Mouse (Mus musculus) hindbrain, embryonic 14.5 days (tissue): ENCODE data around the gene Dicer1. TPM values are rescaled to one million over a fixed set of nuclear protein-coding genes. Genes with fewer than 3 reads are reported as not detected.
"Not testable (repeated sequence)": the region's sequence is repeated elsewhere in the genome, so short reads cannot be mapped to it uniquely, and the experiment has no call there.

Source experiments
- ATAC-seq: fragments of 200-750 bp; cut with Nextera tagmentation; 2 replicates; pipeline ENCODE4 v1.8.0; 2017; ENCODE audit warnings: moderate number of reproducible peaks, mild to moderate bottlenecking, moderate TSS enrichment, moderate library complexity; ENCODE audit not compliant: low FRiP score
- DNase-seq: peaks from one replicate; pipeline ENCODE4 v3.0.0-alpha.2; 2015; ENCODE audit warnings: low spot score
- H3K27ac ChIP-seq: fragments of 300-500 bp; sonication (generic); 2 replicates; pipeline ENCODE4 v1.5.1; 2014; ENCODE audit warnings: mild to moderate bottlenecking, moderate library complexity
- H3K27me3 ChIP-seq: fragments of 300-500 bp; sonication (generic); 2 replicates; pipeline ENCODE4 v1.6.1; 2014; ENCODE audit warnings: mild to moderate bottlenecking, low read length, mixed read lengths; ENCODE audit not compliant: control insufficient read depth, insufficient read depth
- H3K36me3 ChIP-seq: fragments of 300-500 bp; sonication (generic); replicated peaks from 2 replicates; pipeline ENCODE4 v1.6.1; 2014; ENCODE audit not compliant: control insufficient read depth, insufficient read depth
- H3K4me1 ChIP-seq: fragments of 300-500 bp; sonication (generic); replicated peaks from 2 replicates; pipeline ENCODE4 v1.6.1; 2014; ENCODE audit warnings: antibody characterized with exemption, low read length, mixed read lengths; ENCODE audit not compliant: control insufficient read depth, insufficient read depth
- H3K4me2 ChIP-seq: fragments of 300-500 bp; sonication (generic); replicated peaks from 2 replicates; pipeline ENCODE4 v1.6.1; 2014; ENCODE audit warnings: mild to moderate bottlenecking, moderate library complexity
- H3K4me3 ChIP-seq: fragments of 300-500 bp; sonication (generic); replicated peaks from 2 replicates; pipeline ENCODE4 v1.5.1; 2014; ENCODE audit warnings: mild to moderate bottlenecking, low read length
- H3K9ac ChIP-seq: fragments of 300-500 bp; sonication (generic); 2 replicates; pipeline ENCODE4 v1.6.1; 2014
- H3K9me3 ChIP-seq: fragments of 300-500 bp; sonication (generic); 2 replicates; pipeline ENCODE4 v1.6.1; 2016; ENCODE audit warnings: low read length; ENCODE audit not compliant: control insufficient read depth
- WGBS: fragments of 180-500 bp; shearing (Covaris S2); extraction: QIAGEN DNeasy Blood & Tissue Kit; methylation state at CpG from one replicate; pipeline ENCODE4 v1.1.7; 2014; 5-methylcytosine and 5-hydroxymethylcytosine counted together
- polyA plus RNA-seq: library from polyadenylated mRNA; unstranded; fragments of >200 nt; fragmentation: Nextera tagmentation; extraction: Ambion mirVana; gene quantifications from 2 replicates; pipeline ENCODE4 v1.2.1, GENCODE M21; 2014

Dicer1 gene
- polyA plus RNA-seq, 1 experiment from 2014 or later: 36.7 TPM

DNA sequence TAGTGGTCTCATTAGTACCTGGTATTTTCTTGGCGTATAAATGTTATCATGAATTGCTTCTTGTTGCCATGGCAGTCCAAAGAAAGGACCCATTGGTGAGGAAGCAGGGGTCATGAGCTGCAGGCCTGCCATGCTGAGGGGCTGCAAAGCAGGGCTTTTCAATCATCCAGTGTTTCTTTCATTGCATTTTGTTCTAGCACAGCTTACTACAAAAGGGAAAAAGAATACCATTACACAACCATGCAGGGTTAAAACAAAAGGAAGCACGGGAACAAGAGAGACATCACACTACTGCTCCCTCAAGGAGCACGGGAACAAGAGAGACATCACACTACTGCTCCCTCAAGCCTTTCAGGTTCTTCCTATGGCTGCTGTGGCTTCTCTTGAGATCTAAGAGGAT is 20.0 kb downstream of the Dicer1 start:
- H3K27ac ChIP-seq: no peak overlapping the region
- H3K9me3 ChIP-seq: no peaks in the 10 kb centered on the region
- H3K36me3 ChIP-seq: peaks cover 50% of the 10 kb centered on the region
- no peak overlapping the region for H3K9ac ChIP-seq
- no peak overlapping the region for H3K4me2 ChIP-seq
- no peaks in the 10 kb centered on the region for H3K27me3 ChIP-seq
- 10% methylated on average over 3 of the region's 3 CpGs for WGBS
- H3K4me3 ChIP-seq: no peak overlapping the region
- peaks cover 12% of the 10 kb centered on the region; the same call in 1 of the 2 replicates for H3K4me1 ChIP-seq
- ATAC-seq (no peak), DNase-seq (no peak)

DNA sequence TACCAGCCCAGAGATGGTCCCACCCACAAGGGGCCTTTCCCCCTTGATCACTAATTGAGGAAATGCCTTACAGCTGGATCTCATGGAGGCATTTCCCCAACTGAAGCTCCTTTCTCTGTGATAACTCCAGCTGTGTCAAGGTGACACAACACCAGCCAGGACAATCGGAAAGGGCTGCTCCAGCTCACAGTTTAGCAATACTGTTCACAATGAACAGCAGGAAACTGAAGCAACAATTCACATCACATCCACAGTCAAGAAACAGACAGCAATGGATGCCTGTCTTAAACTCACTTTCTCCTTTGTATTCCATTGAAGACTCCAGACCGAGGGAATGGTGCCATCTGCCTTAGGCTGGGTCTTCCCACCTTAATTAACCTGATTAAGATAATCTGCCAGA is 25.3 kb downstream of the Dicer1 start:
- WGBS: 86% methylated on average over 2 of the region's 2 CpGs
- DNase-seq, ATAC-seq: not testable (repeated sequence)

GRCm38 (mm10) chr12:104722056-104722455 is 29.7 kb downstream of the Dicer1 start:
- no peak overlapping the region for H3K4me3 ChIP-seq
- H3K27me3 ChIP-seq: no peaks in the 10 kb centered on the region
- no peaks in the 10 kb centered on the region for H3K9me3 ChIP-seq
- ATAC-seq (no peak), DNase-seq (no peak)
- no peak overlapping the region for H3K27ac ChIP-seq
- no peak overlapping the region for H3K9ac ChIP-seq
- H3K4me1 ChIP-seq: no peaks in the 10 kb centered on the region
- no peak overlapping the region for H3K4me2 ChIP-seq
- 98% methylated on average over 10 of the region's 10 CpGs for WGBS
- peaks cover 67% of the 10 kb centered on the region for H3K36me3 ChIP-seq

More for the DNA sequence above, 25.3 kb downstream of the Dicer1 start:
- not testable (repeated sequence) for H3K4me3 ChIP-seq, H3K4me1 ChIP-seq, H3K27ac ChIP-seq, H3K27me3 ChIP-seq, H3K9me3 ChIP-seq, H3K9ac ChIP-seq, H3K4me2 ChIP-seq
- peaks cover 93% of the 10 kb centered on the region for H3K36me3 ChIP-seq

GRCm38 (mm10) chr12:104721011-104721410 is 30.7 kb downstream of the Dicer1 start:
- Histone ChIP-seq H3K4me2 (no peak overlapping the region), H3K27ac (no peak overlapping the region), H3K4me1 (no peaks in the 10 kb centered on the region), H3K9ac (no peak overlapping the region), H3K4me3 (no peak overlapping the region), H3K9me3 (no peaks in the 10 kb centered on the region), H3K36me3 (peaks cover 64% of the 10 kb centered on the region), H3K27me3 (no peaks in the 10 kb centered on the region)
- 85% methylated on average over 3 of the region's 3 CpGs for WGBS
- DNase-seq (no peak), ATAC-seq (no peak)

DNA sequence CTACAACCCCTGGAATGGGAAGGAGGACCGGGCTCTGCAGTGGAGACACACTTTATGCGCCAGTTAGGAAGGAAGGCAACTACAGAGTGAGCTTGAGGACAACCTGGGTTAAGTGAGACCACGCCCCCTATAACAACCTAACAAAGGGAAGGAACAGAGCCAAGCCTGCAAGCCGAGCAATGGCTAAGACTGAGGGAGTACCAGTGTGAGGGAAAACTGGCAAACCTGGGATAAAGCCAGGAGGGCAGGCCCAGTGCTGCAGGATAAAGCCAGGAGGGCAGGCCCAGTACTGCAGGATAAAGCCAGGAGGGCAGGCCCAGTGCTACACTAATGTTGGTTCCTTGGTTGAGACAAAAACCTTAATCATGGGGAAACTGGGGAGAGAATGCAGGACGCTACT is 32.8 kb downstream of the Dicer1 start:
- H3K36me3 ChIP-seq: peaks cover 51% of the 10 kb centered on the region
- ATAC-seq: peak; percentile 24; the same call in 1 of the 2 replicates

DNA sequence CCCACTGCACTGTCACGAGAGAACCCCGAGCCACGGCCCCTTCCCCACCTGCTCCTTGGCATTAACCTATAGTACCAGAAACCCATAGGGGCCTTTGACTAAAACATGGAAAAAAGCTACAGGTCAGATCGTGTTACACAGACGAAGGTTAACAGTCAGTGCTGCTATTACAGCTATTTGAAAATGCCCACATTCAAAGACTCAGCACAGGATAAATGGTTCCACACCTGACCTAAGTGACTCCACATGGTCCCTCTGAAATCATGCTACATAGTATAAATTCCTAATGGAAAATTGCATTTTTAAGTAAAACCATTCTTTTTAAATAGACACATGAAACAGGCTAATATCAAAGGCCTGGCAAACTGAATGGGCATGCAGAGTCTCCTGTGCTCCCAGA is 35.3 kb downstream of the Dicer1 start:
- Histone ChIP-seq H3K27ac (no peak overlapping the region), H3K9me3 (no peaks in the 10 kb centered on the region), H3K4me3 (no peak overlapping the region), H3K4me1 (no peaks in the 10 kb centered on the region), H3K27me3 (no peaks in the 10 kb centered on the region), H3K36me3 (peaks cover 52% of the 10 kb centered on the region), H3K9ac (no peak overlapping the region), H3K4me2 (no peak overlapping the region)
- WGBS: 94% methylated on average over 5 of the region's 5 CpGs
- DNase-seq: no peak
- no peak for ATAC-seq

More for the DNA sequence above, 32.8 kb downstream of the Dicer1 start:
- no peak overlapping the region for H3K4me3 ChIP-seq
- H3K27me3 ChIP-seq: no peaks in the 10 kb centered on the region
- no peak for DNase-seq
- WGBS: 83% methylated on average over 5 of the region's 5 CpGs
- no peaks in the 10 kb centered on the region for H3K4me1 ChIP-seq
- H3K9ac ChIP-seq: no peak overlapping the region
- no peaks in the 10 kb centered on the region for H3K9me3 ChIP-seq
- no peak overlapping the region for H3K27ac ChIP-seq
- no peak overlapping the region for H3K4me2 ChIP-seq

- no peak for ATAC-seq
- no peak overlapping the region for H3K4me2 ChIP-seq
- DNase-seq: no peak
- H3K9me3 ChIP-seq: no peaks in the 10 kb centered on the region
- no peaks in the 10 kb centered on the region for H3K4me1 ChIP-seq
- WGBS: 87% methylated on average over 5 of the region's 5 CpGs
- H3K4me3 ChIP-seq: no peak overlapping the region
- H3K9ac ChIP-seq: no peak overlapping the region
- peaks cover 54% of the 10 kb centered on the region for H3K36me3 ChIP-seq
- no peak overlapping the region for H3K27ac ChIP-seq
- H3K27me3 ChIP-seq: no peaks in the 10 kb centered on the region
Observed at GRCm38 (mm10) chr12:104715453-104715852, 36.3 kb downstream of the Dicer1 start.

DNA sequence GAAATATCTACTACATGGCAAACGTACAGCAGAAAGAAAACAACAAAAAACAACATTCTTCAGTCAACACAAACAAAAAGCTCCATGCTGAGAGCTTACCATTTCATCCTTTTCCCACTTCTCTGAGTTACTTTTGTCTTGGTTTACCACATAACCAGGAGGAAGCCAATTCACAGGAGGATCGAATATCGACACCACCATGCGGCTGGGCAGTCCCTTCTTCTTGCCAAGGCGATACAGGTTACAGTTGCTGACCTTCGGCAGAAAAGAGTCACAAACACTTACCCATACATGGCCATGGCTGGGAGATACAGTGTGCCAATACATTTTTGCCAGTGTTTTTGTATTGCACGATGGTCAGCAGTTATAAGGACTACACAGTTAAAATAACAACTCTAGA is 51.5 kb downstream of the Dicer1 start:
- Histone ChIP-seq H3K27me3 (no peaks in the 10 kb centered on the region), H3K4me3 (no peak overlapping the region), H3K36me3 (peaks cover 82% of the 10 kb centered on the region), H3K4me1 (no peaks in the 10 kb centered on the region), H3K27ac (no peak overlapping the region), H3K9me3 (no peaks in the 10 kb centered on the region), H3K4me2 (no peak overlapping the region), H3K9ac (no peak overlapping the region)
- ATAC-seq (no peak), DNase-seq (no peak)
- 77% methylated on average over 7 of the region's 7 CpGs for WGBS

GRCm38 (mm10) chr12:104699753-104700152 is 52.0 kb downstream of the Dicer1 start:
- Histone ChIP-seq H3K27me3 (no peaks in the 10 kb centered on the region), H3K4me1 (no peaks in the 10 kb centered on the region), H3K27ac (no peak overlapping the region), H3K9me3 (no peaks in the 10 kb centered on the region), H3K4me3 (no peak overlapping the region), H3K9ac (no peak overlapping the region), H3K4me2 (no peak overlapping the region), H3K36me3 (peaks cover 83% of the 10 kb centered on the region)
- DNase-seq: peak; percentile 61
- no peak; the same call in 1 of the 2 replicates for ATAC-seq
- WGBS: 58% methylated on average over 8 of the region's 8 CpGs

- WGBS: 90% methylated on average over 2 of the region's 2 CpGs
- DNase-seq (no peak), ATAC-seq (no peak)
- H3K27me3 ChIP-seq: no peaks in the 10 kb centered on the region
- no peaks in the 10 kb centered on the region for H3K4me1 ChIP-seq
- no peaks in the 10 kb centered on the region for H3K9me3 ChIP-seq
- H3K36me3 ChIP-seq: peaks cover 67% of the 10 kb centered on the region
- H3K27ac ChIP-seq: no peak overlapping the region
- H3K4me2 ChIP-seq: no peak overlapping the region
- H3K4me3 ChIP-seq: no peak overlapping the region
- H3K9ac ChIP-seq: no peak overlapping the region
Observed at GRCm38 (mm10) chr12:104695514-104695913, 56.2 kb downstream of the Dicer1 start.
